ENCODE assay signal across 10 mouse cellular contexts in the genomic region with DNA sequence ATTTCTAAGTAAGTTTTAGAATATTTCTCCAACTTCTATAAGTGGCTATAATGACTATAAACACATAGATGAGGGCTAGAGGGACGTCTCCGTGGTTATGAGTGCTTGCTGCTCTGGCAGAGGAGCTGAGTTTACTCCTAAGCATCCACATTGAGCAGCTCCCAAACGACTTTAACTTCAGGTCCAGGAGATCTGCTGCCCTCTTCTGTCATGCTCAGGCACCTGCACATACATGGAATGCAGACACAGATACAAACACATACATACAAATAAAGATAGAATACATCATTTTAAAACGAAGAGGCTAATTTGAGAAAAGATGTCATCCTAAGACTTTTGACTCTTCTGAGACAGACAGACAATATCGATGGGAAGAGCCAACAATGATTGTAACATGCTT. TPM values are rescaled to one million over a fixed set of nuclear protein-coding genes. Genes with fewer than 3 reads are reported as not detected.
A peak's percentile ranks its signal among the peaks of the same experiment; 100 is the strongest.
DNase-seq lines count a peak whose midpoint lies in the region; ATAC-seq and TF ChIP-seq lines count a peak whose summit lies in the region.
"Had no signal": no experiment of that assay in that cellular context is flagged by ENCODE, and none has a peak within 500 bp of the region (broad histone marks: within the 10 kb centered on the region; RNA-seq: fewer than 3 reads in every experiment).

No protein-coding gene starts in this region.

- no peak for ATAC-seq in lung, embryonic 14.5 days (ENCODE audit: insufficient read depth)

- H3K27ac ChIP-seq in gastrocnemius, adult 2 months = no peak overlapping the region
- no peak overlapping the region for H3K27ac ChIP-seq in lung, embryonic 14.5 days (ENCODE audit: low read depth)

- peaks cover 4% of the 10 kb centered on the region; the same call in 1 of the 2 replicates for H3K4me1 ChIP-seq in lung, embryonic 14.5 days (ENCODE audit: insufficient read depth)

- no peaks in the 10 kb centered on the region for H3K36me3 ChIP-seq in lung, embryonic 14.5 days (ENCODE audit: insufficient read depth)

- no peak overlapping the region for H3K4me2 ChIP-seq in lung, embryonic 14.5 days

- no peak for DNase-seq in gastrocnemius, adult 2 months
- DNase-seq in gastrocnemius, postnatal 10 days = no peak
- DNase-seq in lung, embryonic 14.5 days = peak; percentile 56
- no peak for DNase-seq in lung, adult 18-20 months
- DNase-seq in Muller cell, postnatal 12 days (ENCODE audit: inconsistent ontology term) = peak; percentile 15
- peak; percentile 16 for DNase-seq in lung, postnatal 36 days
- DNase-seq in urinary bladder, postnatal 14 days (ENCODE audit: low spot score) = no peak
- DNase-seq in urinary bladder, postnatal 25 days (ENCODE audit: low spot score) = no peak

- 13% methylated on average over 5 of the region's 5 CpGs for WGBS in lung, embryonic 14.5 days

- H3K4me3 ChIP-seq in gastrocnemius, adult 2 months = no peak overlapping the region
- no peak overlapping the region for H3K4me3 ChIP-seq in lung, embryonic 14.5 days (ENCODE audit: low read depth, low read length)
- H3K4me3 ChIP-seq: myocyte had no signal

- H3K9me3 ChIP-seq in lung, embryonic 14.5 days (ENCODE audit: low read depth, low read length) = no peaks in the 10 kb centered on the region

- peak; percentile 50 for TF ChIP-seq CTCF in gastrocnemius, adult 2 months (IDR thresholded peaks at IDR 0.05)
- peak; percentile 64 for TF ChIP-seq CTCF in lung, embryonic 14.5 days (IDR thresholded peaks at IDR 0.05; ENCODE audit: low read depth)

- H3K9ac ChIP-seq in lung, embryonic 14.5 days = no peak overlapping the region

- intact Hi-C loops in gastrocnemius, adult 2 months (cut with DNase I) = loop anchor here (5.0 to 10.0 kb wide), 2 partner anchors 738 to 981 kb away; no protein-coding TSS in a partner anchor

- no peaks in the 10 kb centered on the region for H3K27me3 ChIP-seq in lung, embryonic 14.5 days (ENCODE audit: insufficient read depth, low read length)

RNA-seq across cellular contexts. Expression of a gene that starts 3.5 kb away (rescaled TPM):
- total RNA-seq in gastrocnemius, adult 2 months (2021) = 100 to 1,000 TPM in 1 of 2 experiments, 10 to 100 TPM in 1; 77.8 to 104 TPM
- total RNA-seq in gastrocnemius, postnatal 10 days (2021) = 10 to 100 TPM; 63.8 to 70.3 TPM
- polyA plus RNA-seq in lung, embryonic 14.5 days (2014; fragmentation: Nextera tagmentation; extraction: Ambion mirVana) = 39.1 and 41.1 TPM in 2 replicates

RNA-seq across cellular contexts. Expression of a gene that starts 31.0 kb away (rescaled TPM):
- total RNA-seq in gastrocnemius, adult 2 months (2021) = not detected
- total RNA-seq in gastrocnemius, postnatal 10 days (2021) = not detected
- polyA plus RNA-seq in lung, embryonic 14.5 days (2014; fragmentation: Nextera tagmentation; extraction: Ambion mirVana) = 0.71 and 1.2 TPM in 2 replicates
- polyA plus RNA-seq: large intestine, adult 2 months had no signal

Comparison
In these comparisons a context has a peak if more than half of its experiments do, and no peak if none do; other contexts are left out.
1. DNase-seq: peak in lung, embryonic 14.5 days (single experiment), Muller cell, postnatal 12 days (single experiment) and lung, postnatal 36 days (single experiment); none in gastrocnemius, adult 2 months (single experiment), gastrocnemius, postnatal 10 days (single experiment), lung, adult 18-20 months (0 of 2), urinary bladder, postnatal 14 days (single experiment) and urinary bladder, postnatal 25 days (single experiment).